Mouse (Mus musculus) midbrain, embryonic 11.5 days (tissue): ENCODE measurements around the gene Mup5. TPM values are rescaled to one million over a fixed set of nuclear protein-coding genes. Genes with fewer than 3 reads are reported as not detected.
"Not testable (repeated sequence)": the region's sequence is repeated elsewhere in the genome, so short reads cannot be mapped to it uniquely, and the experiment has no call there.

ENCODE experiments used
- ATAC-seq: fragments of 200-750 bp; cut with Nextera tagmentation; 2 replicates; pipeline ENCODE4 v1.8.0; 2017; ENCODE audit warnings: moderate TSS enrichment, moderate library complexity; ENCODE audit not compliant: low FRiP score
- DNase-seq: peaks from one replicate; pipeline ENCODE4 v3.0.0; 2015; ENCODE audit warnings: low spot score; ENCODE audit errors: missing footprints
- H3K27ac ChIP-seq: fragments of 300-500 bp; sonication (generic); 2 replicates; pipeline ENCODE4 v1.5.1; 2014; ENCODE audit warnings: low read depth, low read length
- H3K27me3 ChIP-seq: fragments of 300-500 bp; sonication (generic); 2 replicates; pipeline ENCODE4 v1.6.1; 2014; ENCODE audit warnings: mild to moderate bottlenecking, low read length, moderate library complexity, mixed read lengths; ENCODE audit not compliant: control insufficient read depth, insufficient read depth
- H3K36me3 ChIP-seq: fragments of 300-500 bp; sonication (generic); 2 replicates; pipeline ENCODE4 v1.6.1; 2014; ENCODE audit warnings: mild to moderate bottlenecking, low read length, moderate library complexity, mixed read lengths; ENCODE audit not compliant: control insufficient read depth, insufficient read depth
- H3K4me1 ChIP-seq: fragments of 300-500 bp; sonication (generic); 2 replicates; pipeline ENCODE4 v1.6.1; 2014; ENCODE audit warnings: low read length; ENCODE audit not compliant: control insufficient read depth, insufficient read depth
- H3K4me2 ChIP-seq: fragments of 300-500 bp; sonication (generic); 2 replicates; pipeline ENCODE4 v1.6.1; 2014; ENCODE audit warnings: mild to moderate bottlenecking, moderate library complexity
- H3K4me3 ChIP-seq: fragments of 300-500 bp; sonication (generic); 2 replicates; pipeline ENCODE4 v1.5.1; 2014; ENCODE audit warnings: low read depth, low read length
- H3K9ac ChIP-seq: fragments of 300-500 bp; sonication (generic); 2 replicates; pipeline ENCODE4 v1.6.1; 2014; ENCODE audit warnings: low read length
- H3K9me3 ChIP-seq: fragments of 300-500 bp; sonication (generic); 2 replicates; pipeline ENCODE4 v1.6.1; 2016; ENCODE audit warnings: low read length; ENCODE audit not compliant: control insufficient read depth
- WGBS: fragments of 180-500 bp; shearing (Covaris S2); extraction: QIAGEN DNeasy Blood & Tissue Kit; methylation state at CpG from one replicate; pipeline ENCODE4 v1.1.7; 2014; 5-methylcytosine and 5-hydroxymethylcytosine counted together
- polyA plus RNA-seq: library from polyadenylated mRNA; unstranded; fragments of >200 nt; fragmentation: Nextera tagmentation; extraction: Ambion mirVana; gene quantifications from 2 replicates; pipeline ENCODE4 v1.2.1, GENCODE M21; 2014

Mup5 gene
- polyA plus RNA-seq: not detected in 2 replicates

DNA sequence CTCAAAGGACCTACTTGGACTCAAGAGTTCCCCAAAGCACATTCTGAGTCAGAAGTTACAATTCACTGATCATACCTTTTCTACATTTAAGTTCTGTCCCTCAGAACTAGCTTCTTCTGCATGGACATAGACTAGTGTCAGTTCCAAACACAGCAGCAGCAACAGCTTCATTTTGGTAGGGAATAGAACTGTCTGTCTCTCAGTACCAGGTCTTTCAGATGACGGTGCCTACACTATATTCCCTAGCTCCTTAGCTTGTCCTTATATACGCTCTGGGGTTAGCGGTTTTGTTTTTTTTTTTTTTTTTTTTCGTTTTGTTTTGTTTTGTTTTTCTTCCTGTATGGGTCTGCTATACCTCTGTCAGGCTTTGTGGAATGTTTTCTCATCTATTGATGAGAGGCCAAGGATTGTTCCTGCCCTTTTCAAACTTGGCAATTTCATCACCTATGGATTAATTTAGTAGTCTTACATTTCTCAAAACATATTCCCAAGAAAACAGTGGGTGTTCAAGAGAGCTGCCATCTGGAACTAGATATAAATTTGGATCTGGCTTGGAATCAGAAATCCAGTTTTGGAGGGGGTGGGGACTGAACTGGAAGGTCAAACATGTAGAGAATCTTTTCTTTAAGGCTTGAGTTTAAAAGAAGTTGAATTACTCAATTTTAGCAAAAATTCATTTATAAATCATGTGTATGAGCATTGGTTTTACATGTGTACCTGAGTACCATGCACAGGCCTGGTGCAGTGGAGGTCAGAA, at the start of gene Mup5:
Gene Mup5 (minus strand): TSS at position 282 of the 757 bp plus-strand sequence.
- Histone ChIP-seq H3K4me1 (no peaks in the 10 kb centered on the region), H3K27ac (no peak within 1 kb of the TSS), H3K4me3 (no peak within 1 kb of the TSS), H3K36me3 (no peaks in the 10 kb centered on the region), H3K9me3 (no peaks in the 10 kb centered on the region), H3K4me2 (no peak within 1 kb of the TSS), H3K27me3 (no peaks in the 10 kb centered on the region), H3K9ac (no peak within 1 kb of the TSS)
- no peak for ATAC-seq
- no peak for DNase-seq
- WGBS: 74% methylated on average over 4 of the region's 4 CpGs

DNA sequence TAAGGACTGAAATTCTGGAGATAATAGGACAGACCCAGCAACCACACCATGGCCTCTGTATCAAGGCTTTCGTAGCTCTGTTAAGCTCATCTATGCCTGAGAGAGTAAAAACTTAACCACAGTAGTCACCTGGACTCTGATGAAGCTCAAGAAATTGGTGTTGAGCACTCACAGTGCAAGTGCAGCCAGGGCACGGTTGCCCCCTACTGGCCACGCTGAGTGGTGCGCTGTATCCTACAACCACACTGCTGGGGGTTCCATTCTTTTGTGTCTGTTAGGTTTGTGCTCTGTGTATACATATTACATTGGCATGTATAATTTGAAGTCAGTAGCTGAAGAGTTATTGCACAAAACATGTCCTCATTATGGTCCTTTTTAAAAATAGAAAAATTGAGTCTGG, 23.1 kb upstream of the Mup5 start:
- Histone ChIP-seq H3K27me3 (no peaks in the 10 kb centered on the region), H3K4me3 (no peak overlapping the region), H3K36me3 (no peaks in the 10 kb centered on the region), H3K9me3 (no peaks in the 10 kb centered on the region; the same call in 1 of the 2 replicates), H3K4me1 (no peaks in the 10 kb centered on the region), H3K4me2 (no peak overlapping the region), H3K27ac (no peak overlapping the region), H3K9ac (no peak overlapping the region)
- DNase-seq (no peak), ATAC-seq (no peak)
- WGBS: 46% methylated on average over 4 of the region's 4 CpGs

DNA sequence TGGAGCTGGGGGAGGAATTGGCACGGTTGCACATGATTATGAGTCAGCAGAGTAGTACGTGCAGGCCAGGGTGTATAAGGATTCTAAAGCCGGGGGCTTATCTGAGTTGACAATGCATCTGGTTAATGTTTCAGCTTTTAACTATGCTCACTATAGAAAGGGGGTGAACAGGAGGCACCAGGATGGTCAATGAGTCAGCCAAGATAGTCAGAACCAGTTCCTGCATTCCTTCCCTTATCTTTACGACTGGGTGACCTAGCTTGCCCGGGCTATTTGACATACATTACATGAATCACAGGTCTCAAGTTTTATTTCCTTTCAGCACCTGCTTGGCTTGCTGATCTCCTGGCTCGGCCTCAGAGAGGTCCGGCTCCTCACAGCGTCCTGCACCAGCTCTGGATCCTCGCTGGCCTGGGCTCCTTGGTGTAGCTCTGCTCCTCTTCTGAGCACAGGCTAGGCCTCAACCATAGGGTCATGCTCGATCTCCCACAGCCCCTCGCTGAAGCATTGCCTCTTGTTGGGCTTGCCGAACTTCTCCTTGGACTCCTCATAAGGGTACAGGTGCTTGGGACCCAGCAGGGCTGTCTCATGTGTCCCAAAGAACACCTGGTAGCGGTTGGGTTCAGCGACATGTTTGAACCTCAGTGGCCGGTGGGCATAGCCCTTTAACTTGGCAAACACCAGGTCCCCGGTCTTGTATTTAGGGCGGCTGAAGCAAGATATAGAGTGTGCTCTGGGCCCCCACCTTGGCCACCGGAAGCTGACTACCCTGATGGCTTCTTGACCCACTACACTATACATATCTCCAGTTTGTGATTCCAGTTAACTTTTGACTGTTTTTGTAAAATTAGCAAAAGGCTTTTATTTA, 21.0 kb upstream of the Mup5 start:
- Histone ChIP-seq H3K27ac (no peak overlapping the region), H3K4me2 (no peak overlapping the region), H3K9ac (no peak overlapping the region), H3K4me3 (no peak overlapping the region), H3K27me3 (no peaks in the 10 kb centered on the region), H3K36me3 (no peaks in the 10 kb centered on the region), H3K4me1 (no peaks in the 10 kb centered on the region), H3K9me3 (no peaks in the 10 kb centered on the region; the same call in 1 of the 2 replicates)
- WGBS: 93% methylated on average over 18 of the region's 18 CpGs
- DNase-seq (no peak), ATAC-seq (peak; percentile 46; the same call in 1 of the 2 replicates)

DNA sequence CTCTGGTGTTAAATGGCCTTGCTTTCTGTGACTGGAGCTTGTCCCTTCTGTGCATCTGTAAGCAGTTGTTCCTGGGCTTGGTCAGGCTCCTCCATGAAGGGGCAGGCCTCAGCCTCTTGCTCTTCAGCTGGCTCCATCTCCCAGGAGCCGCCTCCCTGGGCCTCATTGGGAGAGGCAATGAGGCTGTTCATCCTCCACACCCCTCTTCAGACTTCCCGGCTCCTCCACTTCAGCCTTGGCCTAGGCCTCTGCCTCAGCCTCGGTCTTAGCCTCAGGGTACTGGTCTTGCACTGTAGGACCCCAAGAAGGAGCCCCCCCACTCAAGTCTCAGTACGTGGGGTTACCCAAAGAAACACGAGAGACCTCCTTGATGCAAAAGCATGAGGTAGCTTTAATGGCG, 20.3 kb upstream of the Mup5 start:
- no peaks in the 10 kb centered on the region; the same call in 1 of the 2 replicates for H3K9me3 ChIP-seq
- no peak overlapping the region for H3K9ac ChIP-seq
- H3K4me1 ChIP-seq: no peaks in the 10 kb centered on the region
- no peak overlapping the region for H3K27ac ChIP-seq
- DNase-seq (no peak), ATAC-seq (peak; percentile 35; the same call in 1 of the 2 replicates)
- H3K36me3 ChIP-seq: no peaks in the 10 kb centered on the region
- H3K27me3 ChIP-seq: no peaks in the 10 kb centered on the region
- H3K4me2 ChIP-seq: no peak overlapping the region
- 85% methylated on average over 6 of the region's 6 CpGs for WGBS
- no peak overlapping the region for H3K4me3 ChIP-seq

DNA sequence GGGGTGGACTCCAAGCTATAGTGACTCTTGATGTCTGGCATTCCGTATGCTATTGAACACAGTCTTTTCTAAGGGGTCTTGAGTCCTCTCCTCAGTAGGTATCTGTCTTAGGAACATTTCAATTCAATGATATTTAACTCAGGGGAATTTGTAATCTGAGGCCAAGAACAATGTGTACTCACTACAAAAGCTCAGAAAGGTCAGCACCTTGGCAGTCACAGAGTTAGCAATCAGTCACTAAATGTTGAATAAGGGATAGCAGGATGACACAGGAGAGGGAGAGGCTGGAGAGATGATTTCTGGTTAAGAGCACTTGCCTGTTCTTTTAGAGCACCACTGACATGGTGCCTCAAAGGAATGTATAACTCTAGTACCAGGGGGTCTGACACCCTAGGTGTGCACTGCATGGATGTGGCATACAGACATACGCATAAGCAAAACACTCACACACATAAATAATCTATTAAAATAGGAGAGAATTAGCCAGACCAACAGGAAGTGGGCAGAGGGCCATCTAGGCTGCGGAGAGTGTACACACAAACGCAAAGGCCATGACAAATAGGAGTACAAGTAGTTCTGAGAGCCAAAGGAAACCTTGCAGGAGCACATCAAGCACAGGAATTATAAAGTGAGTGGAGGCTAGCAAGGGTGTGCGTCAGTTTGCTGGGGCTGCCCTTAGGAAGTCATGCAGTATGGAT, 9.9 kb upstream of the Mup5 start:
- H3K4me3 ChIP-seq: no peak overlapping the region
- no peaks in the 10 kb centered on the region for H3K36me3 ChIP-seq
- no peak overlapping the region for H3K4me2 ChIP-seq
- ATAC-seq (no peak), DNase-seq (no peak)
- no peaks in the 10 kb centered on the region for H3K9me3 ChIP-seq
- no peak overlapping the region for H3K27ac ChIP-seq
- H3K4me1 ChIP-seq: no peaks in the 10 kb centered on the region
- no peaks in the 10 kb centered on the region for H3K27me3 ChIP-seq
- H3K9ac ChIP-seq: no peak overlapping the region
- WGBS: 89% methylated on average over 5 of the region's 5 CpGs

DNA sequence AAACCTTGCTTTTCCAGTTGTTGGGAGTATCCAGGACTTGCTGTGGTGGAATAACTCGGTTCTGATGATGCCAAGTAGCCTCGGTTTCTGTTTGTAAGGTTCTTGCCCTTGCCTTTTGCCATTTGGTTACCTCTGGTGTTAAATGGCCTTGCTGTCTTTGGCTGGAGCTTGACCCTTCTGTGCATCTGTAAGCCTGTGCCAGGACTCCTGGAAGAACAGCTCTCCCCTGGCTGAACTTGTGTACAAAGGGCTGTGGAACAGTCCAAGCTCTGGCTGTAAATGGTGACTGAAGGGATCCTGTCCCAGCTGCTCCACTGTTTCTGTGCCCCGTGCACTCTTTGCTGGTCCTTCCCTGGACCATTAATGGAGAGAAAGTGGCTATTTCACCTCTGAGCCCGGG, 5.8 kb downstream of the Mup5 start:
- no peak overlapping the region for H3K27ac ChIP-seq
- WGBS: 78% methylated on average over 4 of the region's 4 CpGs

DNA sequence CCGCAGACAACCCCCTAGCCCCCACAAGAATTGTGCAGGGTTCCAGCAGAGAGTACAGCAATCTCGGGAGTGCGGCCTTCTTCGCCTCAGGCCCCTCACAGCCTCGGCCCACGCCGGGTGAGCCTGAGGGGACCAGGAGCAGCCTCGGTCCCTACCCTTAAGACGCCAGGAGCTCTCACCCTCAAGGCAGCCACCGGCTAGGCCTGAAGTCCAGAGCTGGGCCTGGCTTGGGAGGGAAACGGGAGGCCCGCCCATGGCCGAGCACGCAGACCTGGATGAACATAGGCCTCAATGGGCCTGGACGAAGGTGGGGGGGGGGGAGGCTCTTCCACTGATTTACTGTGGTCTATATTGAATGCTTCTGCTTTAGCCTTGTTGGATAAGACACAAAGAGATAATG, 11.8 kb downstream of the Mup5 start:
- Histone ChIP-seq H3K4me1 (no peaks in the 10 kb centered on the region), H3K9ac (no peak overlapping the region), H3K27ac (no peak overlapping the region), H3K4me3 (no peak overlapping the region), H3K9me3 (peaks cover 3% of the 10 kb centered on the region; the same call in 1 of the 2 replicates), H3K36me3 (no peaks in the 10 kb centered on the region), H3K4me2 (no peak overlapping the region), H3K27me3 (no peaks in the 10 kb centered on the region)
- ATAC-seq (no peak), DNase-seq (no peak)
- 93% methylated on average over 15 of the region's 15 CpGs for WGBS

More for the DNA sequence above, 5.8 kb downstream of the Mup5 start:
- no peaks in the 10 kb centered on the region for H3K27me3 ChIP-seq
- ATAC-seq (no peak), DNase-seq (no peak)
- H3K36me3 ChIP-seq: no peaks in the 10 kb centered on the region
- no peaks in the 10 kb centered on the region for H3K4me1 ChIP-seq
- no peaks in the 10 kb centered on the region for H3K9me3 ChIP-seq
- H3K9ac ChIP-seq: no peak overlapping the region
- no peak overlapping the region for H3K4me2 ChIP-seq
- no peak overlapping the region for H3K4me3 ChIP-seq

DNA sequence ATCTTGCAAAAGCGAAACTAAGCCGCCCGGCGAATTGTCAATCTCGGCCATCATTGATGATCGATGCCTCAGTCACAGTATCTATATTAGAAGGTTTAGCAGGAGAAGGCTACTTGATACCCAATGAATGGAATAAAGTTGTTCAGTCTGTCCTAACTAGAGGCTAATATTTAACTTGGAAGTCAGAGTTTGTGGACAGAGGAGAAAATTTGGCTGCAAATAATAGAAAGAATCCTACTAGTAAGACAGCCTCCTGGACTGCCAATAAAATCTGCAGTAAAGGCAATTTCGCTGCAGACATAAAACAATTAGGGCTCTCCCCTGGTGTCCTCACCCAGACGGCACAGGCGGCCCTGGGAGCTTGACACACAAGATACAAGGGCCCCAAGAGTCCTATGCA, 12.5 kb downstream of the Mup5 start:
- DNase-seq, H3K4me3 ChIP-seq, H3K4me2 ChIP-seq, H3K36me3 ChIP-seq, H3K9me3 ChIP-seq, H3K4me1 ChIP-seq, H3K27me3 ChIP-seq, ATAC-seq, H3K9ac ChIP-seq, H3K27ac ChIP-seq: not testable (repeated sequence)
- 93% methylated on average over 9 of the region's 9 CpGs for WGBS
